Mouse (Mus musculus) bone marrow, adult 2 months (tissue): ENCODE data around the gene Ell3. TPM values are rescaled to one million over a fixed set of nuclear protein-coding genes. Genes with fewer than 3 reads are reported as not detected.
"Not testable (repeated sequence)": the region's sequence is repeated elsewhere in the genome, so short reads cannot be mapped to it uniquely, and the experiment has no call there.

Source experiments
- H3K27ac ChIP-seq: fragments of 200-500 bp; 2 replicates; pipeline ENCODE4 v1.5.1; 2012; ENCODE audit warnings: low read depth, mild to moderate bottlenecking, control low read depth, inconsistent platforms, low read length; ENCODE audit not compliant: control insufficient read depth, poor library complexity, insufficient read depth
- H3K4me1 ChIP-seq: fragments of 200-500 bp; 2 replicates; pipeline ENCODE4 v1.6.1; 2011; ENCODE audit warnings: low read length; ENCODE audit not compliant: control insufficient read depth, insufficient read depth
- H3K4me3 ChIP-seq: fragments of 200-500 bp; replicated peaks from 2 replicates; pipeline ENCODE3; 2011; ENCODE audit warnings: mild to moderate bottlenecking, low read depth, low read length, control low read depth; ENCODE audit not compliant: control insufficient read depth
- CTCF ChIP-seq: fragments of 200-500 bp; IDR thresholded peaks from 2 replicates; pipeline ENCODE4 v1.5.1; 2011; ENCODE audit warnings: low read length, control low read depth; ENCODE audit not compliant: control insufficient read depth, insufficient read depth
- POLR2A ChIP-seq: fragments of 200-500 bp; IDR thresholded peaks from 2 replicates; pipeline ENCODE4 v1.6.1; 2011; ENCODE audit warnings: low read depth, mild to moderate bottlenecking, control low read depth, low read length, borderline replicate concordance; ENCODE audit not compliant: control insufficient read depth
- WGBS: fragments of 180-500 bp; shearing (Covaris S2); methylation state at CpG from one replicate; pipeline ENCODE4 v1.1.7; 2018; 5-methylcytosine and 5-hydroxymethylcytosine counted together
- polyA plus RNA-seq: library from polyadenylated mRNA; stranded (reverse); fragments of >200 nt; gene quantifications from 2 replicates; pipeline ENCODE4 v1.2.4, GENCODE M21; 2011; ENCODE audit warnings: low replicate concordance; ENCODE audit not compliant: missing spikeins, insufficient read depth, insufficient read length

Gene Ell3
- polyA plus RNA-seq, 1 experiment: 9.1 TPM

DNA sequence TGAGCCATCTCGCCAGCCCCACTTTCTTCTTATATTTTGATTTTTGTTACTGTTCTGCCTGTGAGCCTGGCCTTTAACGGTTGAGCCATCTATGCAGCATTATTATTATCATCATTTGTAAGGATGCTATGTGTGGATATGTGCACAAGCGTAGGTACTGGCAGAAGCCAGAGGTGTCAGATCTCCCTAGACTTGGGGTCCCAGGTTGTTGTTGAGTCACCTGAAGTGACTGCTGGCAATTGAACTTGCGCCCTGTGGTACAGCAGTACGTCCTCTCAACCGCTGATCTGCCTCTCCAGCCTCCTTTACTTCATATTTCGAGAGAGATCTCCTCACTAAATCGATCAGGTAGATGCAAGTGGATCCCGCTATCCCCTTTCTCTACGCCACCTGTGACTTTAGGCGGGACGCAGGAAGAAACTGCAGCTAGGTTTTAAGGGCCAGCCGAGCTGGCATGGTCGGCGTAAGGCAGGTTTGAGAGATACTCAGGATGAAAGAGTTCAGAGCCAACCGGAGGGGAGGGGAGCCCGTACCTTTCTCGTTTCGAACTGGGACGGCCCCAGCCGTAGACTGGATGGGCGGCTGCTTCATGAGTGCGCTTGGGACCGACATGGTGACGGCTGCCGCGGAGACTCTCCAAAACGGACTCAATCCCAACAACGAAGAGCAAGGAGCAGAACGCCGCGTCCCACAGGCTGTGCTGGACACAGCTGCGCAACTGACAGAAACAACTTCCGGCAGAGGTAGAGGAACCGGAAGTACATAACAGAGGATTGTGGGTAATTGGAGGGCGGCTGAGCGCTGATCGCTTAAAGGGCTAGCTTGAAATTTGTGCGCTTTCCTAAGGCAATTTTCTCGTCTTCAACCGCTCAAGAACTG lies 29.5 kb upstream of the Ell3 start, which contains the start of gene Mfap1b:
Gene Mfap1b (minus strand): TSS at position 767 of the 879 bp plus-strand sequence.
- Histone ChIP-seq H3K4me3 (peak within 1 kb of the TSS; percentile 89), H3K27ac (peak within 1 kb of the TSS; percentile 77)
- 5% methylated on average over 41 of the region's 41 CpGs for WGBS
- not testable (repeated sequence) for H3K4me1 ChIP-seq
- TF ChIP-seq POLR2A: peak; percentile 90

DNA sequence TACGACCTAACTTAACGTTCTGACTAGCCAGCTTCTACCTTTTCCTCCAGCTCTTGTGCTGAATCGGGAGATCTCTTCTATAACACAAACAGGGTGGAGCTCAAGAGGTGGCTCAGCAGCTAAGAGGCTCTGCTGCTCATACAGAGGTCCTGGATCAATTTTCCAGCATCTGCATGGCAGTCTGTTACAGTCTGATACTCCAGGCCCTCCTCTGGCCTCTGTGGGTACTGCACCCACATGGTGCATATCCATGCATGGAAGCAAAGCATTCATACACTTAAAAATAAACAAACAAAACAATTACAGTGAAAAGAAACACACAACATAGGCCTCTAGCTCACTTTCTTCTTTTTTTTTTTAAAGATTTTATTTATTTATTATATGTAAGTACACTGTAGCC lies 28.7 kb upstream of the Ell3 start:
- H3K4me3 ChIP-seq: not testable (repeated sequence)

GRCm38 (mm10) chr2:121468982-121469381 lies 24.9 kb upstream of the Ell3 start:
- H3K4me1 ChIP-seq, H3K4me3 ChIP-seq, H3K27ac ChIP-seq: not testable (repeated sequence)
- 65% methylated on average over 4 of the region's 6 CpGs for WGBS

More for the DNA sequence above, 28.7 kb upstream of the Ell3 start:
- WGBS: 89% methylated on average over 3 of the region's 3 CpGs
- H3K4me1 ChIP-seq, H3K27ac ChIP-seq: not testable (repeated sequence)

- Histone ChIP-seq H3K4me1 (no peaks in the 10 kb centered on the region; the same call in 1 of the 2 replicates), H3K4me3 (no peak overlapping the region), H3K27ac (no peak overlapping the region)
- 80% methylated on average over 2 of the region's 2 CpGs for WGBS
- TF ChIP-seq CTCF (no peak), POLR2A (no peak)
Measured at GRCm38 (mm10) chr2:121460071-121460470, 16.0 kb upstream of the Ell3 start.

- TF ChIP-seq CTCF (no peak), POLR2A (peak; percentile 86; the same call in 1 of the 2 replicates)
- peak within 1 kb of the TSS; percentile 97 for H3K4me3 ChIP-seq
- WGBS: 3% methylated on average over 41 of the region's 41 CpGs
- H3K27ac ChIP-seq: peak within 1 kb of the TSS; percentile 88
- no peaks in the 10 kb centered on the region; the same call in 1 of the 2 replicates for H3K4me1 ChIP-seq
Measured at GRCm38 (mm10) chr2:121456692-121457642, 12.9 kb upstream of the Ell3 start, which contains the start of gene Serinc4. TSS of gene Serinc4 (minus strand) at chr2:121456781.

GRCm38 (mm10) chr2:121455534-121455933 lies 11.5 kb upstream of the Ell3 start:
- Histone ChIP-seq H3K4me1 (no peaks in the 10 kb centered on the region; the same call in 1 of the 2 replicates), H3K4me3 (no peak overlapping the region), H3K27ac (no peak overlapping the region)
- TF ChIP-seq POLR2A: peak; percentile 21; the same call in 1 of the 2 replicates
- TF ChIP-seq CTCF: no peak
- 85% methylated on average over 5 of the region's 5 CpGs for WGBS

GRCm38 (mm10) chr2:121453917-121454316 lies 9.8 kb upstream of the Ell3 start:
- Histone ChIP-seq H3K4me1 (no peaks in the 10 kb centered on the region; the same call in 1 of the 2 replicates), H3K27ac (no peak overlapping the region)
- WGBS: 95% methylated on average over 6 of the region's 6 CpGs

GRCm38 (mm10) chr2:121452990-121453389 lies 8.9 kb upstream of the Ell3 start, which contains the start of gene Hypk:
TSS of gene Hypk (plus strand) at chr2:121453290.
- WGBS: 68% methylated on average over 4 of the region's 4 CpGs
- Histone ChIP-seq H3K27ac (no peak within 1 kb of the TSS), H3K4me1 (no peaks in the 10 kb centered on the region; the same call in 1 of the 2 replicates), H3K4me3 (no peak within 1 kb of the TSS)
- no peak for TF ChIP-seq CTCF
- no peak for TF ChIP-seq POLR2A

More at GRCm38 (mm10) chr2:121453917-121454316, 9.8 kb upstream of the Ell3 start:
- H3K4me3 ChIP-seq: no peak overlapping the region
- TF ChIP-seq POLR2A: no peak
- no peak for TF ChIP-seq CTCF
